Mouse (Mus musculus): Measurements from ENCODE around the gene Zdhhc16. TPM values are rescaled to one million over a fixed set of nuclear protein-coding genes. Genes with fewer than 3 reads are reported as not detected.

Gene Zdhhc16
- polyA plus RNA-seq, 1 experiment from 2014 or later, result 92.5 TPM

DNA sequence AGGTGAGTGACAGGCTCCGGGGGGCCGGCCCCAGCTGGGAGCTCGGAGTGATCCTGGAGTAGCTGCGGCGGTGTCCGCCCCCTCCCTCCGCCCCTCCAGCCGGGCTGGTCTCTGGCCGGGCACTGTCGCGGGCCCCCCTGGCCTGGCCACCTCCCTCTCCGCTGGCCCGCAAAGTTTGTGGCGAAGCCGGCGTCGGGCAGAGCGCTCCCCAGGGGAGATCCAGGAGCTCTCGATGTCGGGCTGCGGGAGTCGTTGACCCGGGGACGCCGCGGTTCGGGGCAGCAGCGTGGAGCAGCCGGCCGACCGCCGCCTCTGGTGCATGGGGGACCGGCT, 48.3 kb downstream of the Zdhhc16 start, which contains the start of gene Ubtd1:
Gene Ubtd1 (plus strand): TSS at position 169 of the 333 bp plus-strand sequence.
- WGBS, result under 1% methylated on average over 33 of the region's 33 CpGs
- Histone ChIP-seq H3K4me3 (peak within 1 kb of the TSS; percentile 91), H3K27me3 (ENCODE audit: insufficient read depth, poor library complexity, severe bottlenecking) (peaks cover 21% of the 10 kb centered on the region), H3K27ac (peak within 1 kb of the TSS; percentile 92), H3K4me1 (replicated peaks) (peaks cover 36% of the 10 kb centered on the region), H3K36me3 (peaks cover 2% of the 10 kb centered on the region; the same call in 1 of the 2 replicates), H3K9me3 (no peaks in the 10 kb centered on the region)
- DNase-seq (ENCODE audit: low spot score), result no peak

- under 1% methylated on average over 74 of the region's 74 CpGs for WGBS
- Histone ChIP-seq H3K36me3 (no peaks in the 10 kb centered on the region), H3K4me1 (replicated peaks) (peaks cover 34% of the 10 kb centered on the region)
Measured at GRCm38 (mm10) chr19:41981931-41982790, 48.9 kb downstream of the Zdhhc16 start.

DNA sequence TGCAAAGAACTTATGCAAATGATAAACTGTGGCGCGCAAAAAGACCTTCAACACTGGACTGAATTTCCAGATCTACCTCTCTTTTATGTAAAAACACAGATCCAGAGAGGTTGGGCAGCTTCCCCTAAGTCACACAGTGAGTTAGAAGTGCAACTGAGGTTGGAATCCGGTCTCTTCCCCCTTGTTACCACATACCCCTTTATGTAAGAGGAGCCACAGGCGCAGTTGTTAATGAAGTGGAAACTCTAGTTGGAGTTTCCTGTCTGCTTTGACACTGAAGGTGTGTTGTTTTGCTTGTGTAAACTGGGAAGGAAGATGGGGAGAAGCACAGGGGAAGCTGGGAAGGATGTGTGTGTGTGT, 49.5 kb downstream of the Zdhhc16 start:
- Histone ChIP-seq H3K27ac (no peak overlapping the region), H3K9me3 (no peaks in the 10 kb centered on the region), H3K27me3 (ENCODE audit: insufficient read depth, poor library complexity, severe bottlenecking) (peaks cover 21% of the 10 kb centered on the region), H3K4me3 (peak overlapping the region; percentile 91), H3K4me1 (replicated peaks) (peaks cover 34% of the 10 kb centered on the region), H3K36me3 (no peaks in the 10 kb centered on the region)
- 5% methylated on average over 4 of the region's 4 CpGs for WGBS
- DNase-seq (ENCODE audit: low spot score), result no peak

More at GRCm38 (mm10) chr19:41981931-41982790, 48.9 kb downstream of the Zdhhc16 start:
- DNase-seq (ENCODE audit: low spot score), result no peak
- H3K27me3 ChIP-seq (ENCODE audit: insufficient read depth, poor library complexity, severe bottlenecking), result peaks cover 21% of the 10 kb centered on the region
- no peaks in the 10 kb centered on the region for H3K9me3 ChIP-seq
- peak overlapping the region; percentile 91 for H3K4me3 ChIP-seq
- peak overlapping the region; percentile 92 for H3K27ac ChIP-seq

- H3K27ac ChIP-seq, result no peak overlapping the region
- DNase-seq (ENCODE audit: low spot score), result no peak
- H3K9me3 ChIP-seq, result no peaks in the 10 kb centered on the region
- peaks cover 21% of the 10 kb centered on the region for H3K27me3 ChIP-seq (ENCODE audit: insufficient read depth, poor library complexity, severe bottlenecking)
- 94% methylated on average over 5 of the region's 5 CpGs for WGBS
- H3K36me3 ChIP-seq, result no peaks in the 10 kb centered on the region
- H3K4me3 ChIP-seq, result no peak overlapping the region
- H3K4me1 ChIP-seq (replicated peaks), result peaks cover 23% of the 10 kb centered on the region
Measured at GRCm38 (mm10) chr19:41985994-41986393, 52.7 kb downstream of the Zdhhc16 start.

DNA sequence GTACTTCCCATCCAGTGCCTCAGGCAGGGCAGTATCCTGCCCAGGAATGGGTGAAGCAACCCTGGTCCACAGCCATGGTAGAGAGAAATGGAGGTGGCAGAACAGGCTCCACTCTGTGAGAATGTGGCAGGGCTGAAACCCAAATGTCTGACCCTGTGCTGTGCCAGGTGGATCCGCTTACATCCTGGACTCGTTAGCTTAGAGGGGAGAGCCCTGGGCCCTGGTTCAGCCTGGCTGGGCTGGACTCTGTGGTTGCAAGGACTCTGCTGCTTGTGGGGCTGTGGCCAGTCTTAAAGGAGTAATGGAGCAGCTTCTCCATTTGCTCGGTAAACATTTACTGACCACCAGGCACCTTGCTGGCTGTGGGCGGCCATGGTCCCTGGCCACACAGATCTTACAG, 53.9 kb downstream of the Zdhhc16 start:
- H3K27ac ChIP-seq, result no peak overlapping the region
- H3K27me3 ChIP-seq (ENCODE audit: insufficient read depth, poor library complexity, severe bottlenecking), result peaks cover 20% of the 10 kb centered on the region
- no peak for DNase-seq (ENCODE audit: low spot score)
- no peak overlapping the region for H3K4me3 ChIP-seq
- 90% methylated on average over 4 of the region's 4 CpGs for WGBS
- no peaks in the 10 kb centered on the region for H3K9me3 ChIP-seq
- H3K36me3 ChIP-seq, result no peaks in the 10 kb centered on the region
- peaks cover 19% of the 10 kb centered on the region for H3K4me1 ChIP-seq (replicated peaks)

DNA sequence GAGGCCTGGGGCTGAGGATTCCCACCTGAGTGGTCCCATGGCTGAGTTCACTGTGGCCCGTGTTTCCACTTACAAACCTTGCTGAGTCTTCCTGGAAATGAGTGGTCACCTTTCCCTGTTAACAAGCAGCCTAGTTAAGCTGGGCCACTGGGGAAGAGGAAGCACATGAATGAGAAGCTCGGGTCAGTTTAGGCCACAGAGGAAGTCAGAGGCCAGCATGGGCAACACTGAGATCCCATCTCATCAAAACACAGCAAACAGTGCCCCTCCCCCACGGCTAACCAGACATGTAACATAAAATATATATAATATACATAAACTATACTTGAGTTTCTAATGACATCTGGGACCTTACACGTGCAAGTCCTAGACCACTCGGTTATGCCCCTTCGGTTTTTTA, 56.5 kb downstream of the Zdhhc16 start:
- Histone ChIP-seq H3K4me3 (no peak overlapping the region), H3K27ac (no peak overlapping the region), H3K27me3 (ENCODE audit: insufficient read depth, poor library complexity, severe bottlenecking) (no peaks in the 10 kb centered on the region), H3K9me3 (no peaks in the 10 kb centered on the region), H3K4me1 (replicated peaks) (peaks cover 13% of the 10 kb centered on the region), H3K36me3 (no peaks in the 10 kb centered on the region)
- no peak for DNase-seq (ENCODE audit: low spot score)
- WGBS, result 80% methylated on average over 6 of the region's 6 CpGs

- WGBS, result 31% methylated on average over 6 of the region's 6 CpGs
Measured at GRCm38 (mm10) chr19:41991926-41992477, 58.7 kb downstream of the Zdhhc16 start.

GRCm38 (mm10) chr19:41992971-41993370, 59.7 kb downstream of the Zdhhc16 start:
- H3K27ac ChIP-seq, result no peak overlapping the region
- no peak overlapping the region for H3K4me3 ChIP-seq
- H3K4me1 ChIP-seq (replicated peaks), result peaks cover 30% of the 10 kb centered on the region
- H3K36me3 ChIP-seq, result no peaks in the 10 kb centered on the region
- no peaks in the 10 kb centered on the region for H3K27me3 ChIP-seq (ENCODE audit: insufficient read depth, poor library complexity, severe bottlenecking)
- WGBS, result 89% methylated on average over 2 of the region's 2 CpGs
- DNase-seq (ENCODE audit: low spot score), result no peak
- H3K9me3 ChIP-seq, result no peaks in the 10 kb centered on the region

More at GRCm38 (mm10) chr19:41991926-41992477, 58.7 kb downstream of the Zdhhc16 start:
- Histone ChIP-seq H3K4me1 (replicated peaks) (peaks cover 30% of the 10 kb centered on the region), H3K36me3 (no peaks in the 10 kb centered on the region), H3K27me3 (ENCODE audit: insufficient read depth, poor library complexity, severe bottlenecking) (no peaks in the 10 kb centered on the region), H3K9me3 (no peaks in the 10 kb centered on the region), H3K27ac (no peak overlapping the region), H3K4me3 (no peak overlapping the region)
- DNase-seq (ENCODE audit: low spot score), result no peak

GRCm38 (mm10) chr19:41993484-41993883, 60.2 kb downstream of the Zdhhc16 start:
- Histone ChIP-seq H3K27me3 (ENCODE audit: insufficient read depth, poor library complexity, severe bottlenecking) (no peaks in the 10 kb centered on the region), H3K27ac (no peak overlapping the region), H3K9me3 (no peaks in the 10 kb centered on the region), H3K4me1 (replicated peaks) (peaks cover 30% of the 10 kb centered on the region), H3K4me3 (no peak overlapping the region), H3K36me3 (no peaks in the 10 kb centered on the region)
- DNase-seq (ENCODE audit: low spot score), result no peak
- 84% methylated on average over 6 of the region's 6 CpGs for WGBS

Other genes with a start within 250 kb of the Zdhhc16 start
- gene Slit1, start 189.8 kb upstream of the Zdhhc16 start, polyA plus RNA-seq (2016; fragmentation: Nextera tagmentation; extraction: Ambion mirVana), result 13.9 and 18.0 TPM in 2 replicates
- gene Arhgap19, start 131.4 kb upstream of the Zdhhc16 start, polyA plus RNA-seq (2016; fragmentation: Nextera tagmentation; extraction: Ambion mirVana), result 27.9 and 37.9 TPM in 2 replicates
- gene Frat1, start 103.5 kb upstream of the Zdhhc16 start, polyA plus RNA-seq (2016; fragmentation: Nextera tagmentation; extraction: Ambion mirVana), result 10.8 and 13.4 TPM in 2 replicates
- gene Frat2, start 85.3 kb upstream of the Zdhhc16 start, polyA plus RNA-seq (2016; fragmentation: Nextera tagmentation; extraction: Ambion mirVana), result 5.4 and 6.7 TPM in 2 replicates
- gene Rrp12, start 37.3 kb upstream of the Zdhhc16 start, polyA plus RNA-seq (2016; fragmentation: Nextera tagmentation; extraction: Ambion mirVana), result 27.3 and 34.1 TPM in 2 replicates
- gene Pgam1, start 21.6 kb upstream of the Zdhhc16 start, polyA plus RNA-seq (2016; fragmentation: Nextera tagmentation; extraction: Ambion mirVana), result 900 and 1,138 TPM in 2 replicates
- 75.5 and 92.1 TPM in 2 replicates for gene Exosc1, start 57 bp upstream of the Zdhhc16 start, polyA plus RNA-seq (2016; fragmentation: Nextera tagmentation; extraction: Ambion mirVana)
- 32.2 and 39.5 TPM in 2 replicates for gene Mms19, start 47.7 kb downstream of the Zdhhc16 start, polyA plus RNA-seq (2016; fragmentation: Nextera tagmentation; extraction: Ambion mirVana)
- 11.5 and 16.9 TPM in 2 replicates for gene Ubtd1, start 48.3 kb downstream of the Zdhhc16 start, polyA plus RNA-seq (2016; fragmentation: Nextera tagmentation; extraction: Ambion mirVana)
- 0.39 TPM in 1 of 2 replicates, not detected in the other for gene Ankrd2, start 102.5 kb downstream of the Zdhhc16 start, polyA plus RNA-seq (2016; fragmentation: Nextera tagmentation; extraction: Ambion mirVana)
- gene Hoga1, start 112.1 kb downstream of the Zdhhc16 start, polyA plus RNA-seq (2016; fragmentation: Nextera tagmentation; extraction: Ambion mirVana), result 1.3 and 1.9 TPM in 2 replicates
- gene 4933411K16Rik, start 118.8 kb downstream of the Zdhhc16 start, polyA plus RNA-seq (2016; fragmentation: Nextera tagmentation; extraction: Ambion mirVana), result not detected in 2 replicates
- gene Morn4, start 152.9 kb downstream of the Zdhhc16 start, polyA plus RNA-seq (2016; fragmentation: Nextera tagmentation; extraction: Ambion mirVana), result 52.6 and 73.6 TPM in 2 replicates
- gene Pi4k2a, start 157.0 kb downstream of the Zdhhc16 start, polyA plus RNA-seq (2016; fragmentation: Nextera tagmentation; extraction: Ambion mirVana), result 28.2 TPM in 2 replicates
- 17.5 and 19.0 TPM in 2 replicates for gene Avpi1, start 195.6 kb downstream of the Zdhhc16 start, polyA plus RNA-seq (2016; fragmentation: Nextera tagmentation; extraction: Ambion mirVana)
- 3.1 and 3.6 TPM in 2 replicates for gene Marveld1, start 213.9 kb downstream of the Zdhhc16 start, polyA plus RNA-seq (2016; fragmentation: Nextera tagmentation; extraction: Ambion mirVana)
- gene Zfyve27, start 230.5 kb downstream of the Zdhhc16 start, polyA plus RNA-seq (2016; fragmentation: Nextera tagmentation; extraction: Ambion mirVana), result 35.3 and 40.2 TPM in 2 replicates